Mouse (Mus musculus): ENCODE measurements at regions not wholly inside any gene's neighbourhood (a gene's known extent, or its start where the extent isn't known, plus 50 kb on each side); places are given as distances from the start of the nearest gene placed in this dataset.

DNA sequence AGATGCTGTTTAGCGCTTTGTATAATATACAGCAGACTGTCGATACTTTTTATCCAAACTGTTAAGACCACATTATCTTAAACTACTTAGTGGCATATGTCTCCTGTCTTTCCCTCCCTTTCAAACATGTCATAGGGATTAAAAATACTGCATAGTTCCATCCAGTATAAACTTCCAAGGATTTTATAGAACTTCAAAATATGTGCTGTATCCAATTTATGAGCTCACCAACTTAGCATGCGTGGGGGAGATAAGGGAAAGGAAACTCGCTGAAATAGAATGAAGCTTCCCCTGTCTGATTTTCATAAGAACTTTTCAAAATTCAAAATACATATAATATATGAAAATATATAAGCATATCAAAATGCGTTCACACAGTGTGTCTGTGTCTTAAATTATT, 147.2 kb downstream of the BC067074 start:
- H3K9me3 ChIP-seq (replicated peaks; ENCODE audit: low read length) = no peaks in the 10 kb centered on the region
- H3K4me3 ChIP-seq (replicated peaks in 1 of 3; ENCODE audit: low read depth in 2 of 3, low read length in 2 of 3, poor library complexity in 1 of 3) = no peak overlapping the region
- dilution Hi-C loops (cut with MboI; ENCODE audit: extremely low pct_ligation_motif_present, extremely low pct_unique_long_range_greater_than_20kb, low sequenced_read_pairs) = no loop called here
- no peak overlapping the region for H3K9ac ChIP-seq (ENCODE audit: insufficient read depth, low read depth)
- in situ Hi-C loops (cut with MboI; ENCODE audit: low pct_ligation_motif_present, low pct_unique_long_range_greater_than_20kb, low sequenced_read_pairs) = no loop called here
- TF ChIP-seq ZC3H11A (IDR thresholded peaks at IDR 0.05; ENCODE audit: low read depth, low read length) (no peak), POLR2AphosphoS2 (IDR thresholded peaks at IDR 0.05; ENCODE audit: low read depth, low read length) (no peak), POLR2A (IDR thresholded peaks at IDR 0.05; ENCODE audit: low read depth, low read length) (no peak), SMC3 (IDR thresholded peaks at IDR 0.05; ENCODE audit: low read depth, low read length) (no peak), UBTF (IDR thresholded peaks at IDR 0.05; ENCODE audit: low read depth, low read length) (no peak), NRF1 (IDR thresholded peaks at IDR 0.05; ENCODE audit: low read depth, low read length) (no peak), CTCF (conservative IDR thresholded peaks at IDR 0.05 in 1 of 2, IDR thresholded peaks at IDR 0.05 in 1 of 2; ENCODE audit: low read depth in 2 of 2, low read length in 2 of 2) (no peak), ZMIZ1 (IDR thresholded peaks at IDR 0.05; ENCODE audit: low read depth, low read length) (no peak), JUN (IDR thresholded peaks at IDR 0.05; ENCODE audit: insufficient read depth, low read depth, low read length) (no peak), CHD1 (IDR thresholded peaks at IDR 0.05; ENCODE audit: low read depth, low read length) (no peak), MXI1 (IDR thresholded peaks at IDR 0.05; ENCODE audit: low read depth, low read length) (no peak), USF1 (IDR thresholded peaks at IDR 0.05; ENCODE audit: low read depth, low read length) (no peak), GABPA (IDR thresholded peaks at IDR 0.05; ENCODE audit: insufficient replicate concordance, low read depth, low read length) (no peak)
- no peaks in the 10 kb centered on the region for H3K27me3 ChIP-seq (replicated peaks)
- H3K4me2 ChIP-seq (ENCODE audit: insufficient read depth, low read depth, poor library complexity, severe bottlenecking) = no peak overlapping the region
- no peak for DNase-seq (ENCODE audit: extremely low read depth)
- H3K36me3 ChIP-seq (replicated peaks in 1 of 2; ENCODE audit: control insufficient read depth in 1 of 2, insufficient read depth in 1 of 2, low read length in 1 of 2) = no peaks in the 10 kb centered on the region
- peaks cover 0 to 4% of the 10 kb centered on the region in 2 experiments; a peak in 1 of 4 replicates for H3K4me1 ChIP-seq (ENCODE audit: control insufficient read depth in 1 of 2, insufficient read depth in 2 of 2)
- H3K79me2 ChIP-seq (replicated peaks; ENCODE audit: control insufficient read depth, extremely low read depth, insufficient read depth, poor library complexity, severe bottlenecking) = no peaks in the 10 kb centered on the region
- no peak overlapping the region for H3K27ac ChIP-seq (ENCODE audit: insufficient read depth, low read depth)

GRCm38 (mm10) chr13:113439516-113439915, 146.6 kb downstream of the BC067074 start:
- Histone ChIP-seq H3K9ac (ENCODE audit: insufficient read depth, low read depth) (no peak overlapping the region), H3K4me2 (ENCODE audit: insufficient read depth, low read depth, poor library complexity, severe bottlenecking) (no peak overlapping the region), H3K9me3 (replicated peaks; ENCODE audit: low read length) (no peaks in the 10 kb centered on the region), H3K36me3 (replicated peaks in 1 of 2; ENCODE audit: control insufficient read depth in 1 of 2, insufficient read depth in 1 of 2, low read length in 1 of 2) (no peaks in the 10 kb centered on the region), H3K4me3 (replicated peaks in 1 of 3; ENCODE audit: low read depth in 2 of 3, low read length in 2 of 3, poor library complexity in 1 of 3) (no peak overlapping the region), H3K4me1 (ENCODE audit: control insufficient read depth in 1 of 2, insufficient read depth in 2 of 2) (peaks cover 0 to 4% of the 10 kb centered on the region in 2 experiments; a peak in 1 of 4 replicates), H3K27me3 (replicated peaks) (no peaks in the 10 kb centered on the region), H3K27ac (ENCODE audit: insufficient read depth, low read depth) (no peak overlapping the region), H3K79me2 (replicated peaks; ENCODE audit: control insufficient read depth, extremely low read depth, insufficient read depth, poor library complexity, severe bottlenecking) (no peaks in the 10 kb centered on the region)
- TF ChIP-seq ETS1 (conservative IDR thresholded peaks at IDR 0.05; ENCODE audit: low read depth, low read length) = no peak
- TF ChIP-seq ZKSCAN1 (IDR thresholded peaks at IDR 0.05; ENCODE audit: borderline replicate concordance, low read depth, low read length) = no peak
- TF ChIP-seq BHLHE40 (IDR thresholded peaks at IDR 0.05; ENCODE audit: low read depth, low read length) = no peak
- TF ChIP-seq RAD21 (IDR thresholded peaks at IDR 0.05; ENCODE audit: low read depth, low read length) = no peak
- no peak for TF ChIP-seq PAX5 (IDR thresholded peaks at IDR 0.05; ENCODE audit: low read length)
- TF ChIP-seq IRF4 (IDR thresholded peaks at IDR 0.05; ENCODE audit: low read depth, low read length) = no peak
- no peak for TF ChIP-seq NRF1 (IDR thresholded peaks at IDR 0.05; ENCODE audit: low read depth, low read length)
- TF ChIP-seq HCFC1 (IDR thresholded peaks at IDR 0.05; ENCODE audit: low read depth, low read length) = no peak
- TF ChIP-seq POLR2AphosphoS2 (IDR thresholded peaks at IDR 0.05; ENCODE audit: low read depth, low read length) = no peak
- dilution Hi-C loops (cut with MboI; ENCODE audit: extremely low pct_ligation_motif_present, extremely low pct_unique_long_range_greater_than_20kb, low sequenced_read_pairs) = no loop called here
- DNase-seq (ENCODE audit: extremely low read depth) = no peak
- in situ Hi-C loops (cut with MboI; ENCODE audit: low pct_ligation_motif_present, low pct_unique_long_range_greater_than_20kb, low sequenced_read_pairs) = no loop called here
